Mouse (Mus musculus) kidney, embryonic 14.5 days (tissue): Measurements from ENCODE around the gene Cdk5rap2. TPM values are rescaled to one million over a fixed set of nuclear protein-coding genes. Genes with fewer than 3 reads are reported as not detected.

Experiments
- ATAC-seq: fragments of 200-750 bp; cut with Nextera tagmentation; 2 replicates; pipeline ENCODE4 v1.8.0; 2017; ENCODE audit warnings: moderate number of reproducible peaks, mild to moderate bottlenecking, moderate TSS enrichment, moderate library complexity; ENCODE audit not compliant: low FRiP score, low TSS enrichment
- H3K27ac ChIP-seq: fragments of 300-500 bp; sonication (generic); 2 replicates; pipeline ENCODE4 v1.5.1; 2014; ENCODE audit warnings: low read depth, mild to moderate bottlenecking, low read length, moderate library complexity, mixed read lengths
- H3K27me3 ChIP-seq: fragments of 300-500 bp; sonication (generic); 2 replicates; pipeline ENCODE4 v1.6.1; 2014; ENCODE audit warnings: mild to moderate bottlenecking, low read length; ENCODE audit not compliant: control insufficient read depth, insufficient read depth
- H3K36me3 ChIP-seq: fragments of 300-500 bp; sonication (generic); 2 replicates; pipeline ENCODE4 v1.6.1; 2014; ENCODE audit warnings: low read length, mixed read lengths; ENCODE audit not compliant: control insufficient read depth, insufficient read depth
- H3K4me1 ChIP-seq: fragments of 300-500 bp; sonication (generic); 2 replicates; pipeline ENCODE4 v1.6.1; 2014; ENCODE audit warnings: low read length, mixed read lengths; ENCODE audit not compliant: control insufficient read depth, insufficient read depth
- H3K4me2 ChIP-seq: fragments of 300-500 bp; sonication (generic); replicated peaks from 2 replicates; pipeline ENCODE4 v1.6.1; 2014; ENCODE audit warnings: low read depth, mild to moderate bottlenecking, low read length
- H3K4me3 ChIP-seq: fragments of 300-500 bp; sonication (generic); 2 replicates; pipeline ENCODE4 v1.5.1; 2014; ENCODE audit warnings: mild to moderate bottlenecking, low read length
- H3K9ac ChIP-seq: fragments of 300-500 bp; sonication (generic); 2 replicates; pipeline ENCODE4 v1.6.1; 2014; ENCODE audit warnings: low read depth, mild to moderate bottlenecking, low read length, moderate library complexity
- H3K9me3 ChIP-seq: fragments of 300-500 bp; sonication (generic); 2 replicates; pipeline ENCODE4 v1.6.1; 2016; ENCODE audit warnings: low read length; ENCODE audit not compliant: control insufficient read depth
- WGBS: fragments of 180-500 bp; shearing (Covaris S2); extraction: QIAGEN DNeasy Blood & Tissue Kit; methylation state at CpG from one replicate; pipeline ENCODE4 v1.1.7; 2014; 5-methylcytosine and 5-hydroxymethylcytosine counted together
- polyA plus RNA-seq: library from polyadenylated mRNA; unstranded; fragments of >200 nt; fragmentation: Nextera tagmentation; extraction: Ambion mirVana; gene quantifications from 2 replicates; pipeline ENCODE4 v1.2.1, GENCODE M21; 2014

Cdk5rap2 gene
- 16.4 and 22.2 TPM in 2 replicates for polyA plus RNA-seq

DNA sequence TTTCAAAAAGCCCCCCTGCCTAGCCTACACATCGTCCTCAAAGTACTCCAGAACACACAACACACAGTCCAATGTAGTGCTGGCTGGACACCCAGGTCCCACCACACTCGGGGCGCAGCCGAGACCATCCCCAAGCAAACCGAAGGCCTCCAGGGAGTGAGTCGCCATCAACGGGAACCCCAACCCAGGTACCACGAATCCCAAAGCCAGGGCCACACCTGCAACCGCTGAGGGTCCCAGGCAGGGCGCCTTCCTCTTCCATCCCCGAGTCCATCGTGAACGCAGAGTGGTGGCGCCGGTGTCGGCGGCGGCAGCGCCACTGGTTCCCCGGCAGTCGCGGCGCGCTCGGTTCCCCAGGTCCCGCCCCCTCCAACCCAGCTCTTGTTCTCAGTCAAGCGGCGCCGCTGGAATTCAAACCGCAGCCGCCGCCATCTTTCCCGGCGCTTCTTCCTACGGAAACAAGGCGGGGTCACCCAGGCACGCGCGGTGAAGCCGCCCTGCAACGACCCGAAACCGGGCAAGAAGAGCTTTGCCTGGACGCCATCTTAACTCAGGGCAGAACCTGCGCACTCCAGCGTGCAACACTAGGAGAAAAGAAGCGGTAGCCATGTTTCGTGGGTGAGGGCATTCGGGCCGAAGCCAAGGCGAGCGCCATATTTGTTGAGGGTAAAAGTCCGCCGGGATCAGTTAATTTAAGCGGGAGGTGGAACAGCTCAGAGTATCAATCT lies at the start of gene Cdk5rap2:
Gene Cdk5rap2 (minus strand): TSS at position 450 of the 728 bp plus-strand sequence.
- peak; percentile 99 for ATAC-seq
- Histone ChIP-seq H3K27ac (peak within 1 kb of the TSS; percentile 59; the same call in 1 of the 2 replicates), H3K36me3 (no peaks in the 10 kb centered on the region), H3K4me2 (peak within 1 kb of the TSS; percentile 65), H3K9me3 (no peaks in the 10 kb centered on the region), H3K4me3 (peak within 1 kb of the TSS; percentile 78), H3K27me3 (no peaks in the 10 kb centered on the region), H3K4me1 (peaks cover 11% of the 10 kb centered on the region), H3K9ac (peak within 1 kb of the TSS; percentile 82)
- WGBS, result under 1% methylated on average over 54 of the region's 55 CpGs

DNA sequence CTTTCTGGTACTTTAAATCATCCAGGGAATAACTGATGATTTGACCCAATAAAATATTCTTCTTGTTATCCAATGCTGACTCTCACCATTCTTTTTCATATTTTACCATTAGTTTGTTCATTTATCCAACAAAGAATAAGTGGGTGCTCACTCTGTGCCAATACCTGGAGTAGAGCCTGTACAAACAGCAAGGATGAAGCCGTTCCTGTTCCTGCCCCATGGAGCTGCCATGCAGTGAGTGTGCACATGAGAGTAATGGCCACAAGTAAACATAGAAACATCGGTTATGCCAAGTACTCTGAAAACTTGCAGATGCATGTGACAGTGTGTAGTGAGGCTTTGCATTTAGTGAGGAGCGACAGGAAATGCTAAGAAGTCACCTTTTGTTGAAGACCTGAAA lies 41.9 kb upstream of the Cdk5rap2 start:
- H3K27me3 ChIP-seq, result no peaks in the 10 kb centered on the region
- H3K36me3 ChIP-seq, result no peaks in the 10 kb centered on the region
- no peaks in the 10 kb centered on the region for H3K9me3 ChIP-seq
- 93% methylated on average over 3 of the region's 3 CpGs for WGBS
- no peak for ATAC-seq
- no peak overlapping the region for H3K9ac ChIP-seq
- H3K4me2 ChIP-seq, result no peak overlapping the region
- no peak overlapping the region for H3K4me3 ChIP-seq
- H3K4me1 ChIP-seq, result no peaks in the 10 kb centered on the region
- no peak overlapping the region for H3K27ac ChIP-seq

DNA sequence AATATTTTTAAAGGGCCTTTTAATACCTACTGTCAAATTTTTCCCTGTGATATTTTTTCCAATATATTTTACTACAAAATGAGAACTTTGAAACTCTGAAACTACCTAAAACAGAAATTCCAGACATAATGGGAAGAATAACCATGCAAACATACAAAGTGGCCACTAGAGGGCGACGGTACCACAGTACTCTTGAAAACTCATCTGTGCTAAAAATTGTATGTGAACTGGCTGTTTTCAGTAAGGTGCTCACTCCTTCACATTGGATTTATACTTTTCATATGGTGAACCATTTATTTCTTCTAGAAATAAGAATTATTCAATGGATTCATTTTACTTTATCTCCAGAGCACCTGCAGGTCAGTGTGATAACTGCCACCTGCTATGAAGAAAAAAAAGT lies 41.5 kb upstream of the Cdk5rap2 start:
- no peak for ATAC-seq
- Histone ChIP-seq H3K9ac (no peak overlapping the region), H3K27ac (no peak overlapping the region), H3K4me2 (no peak overlapping the region), H3K4me3 (no peak overlapping the region), H3K36me3 (no peaks in the 10 kb centered on the region), H3K4me1 (no peaks in the 10 kb centered on the region), H3K27me3 (no peaks in the 10 kb centered on the region), H3K9me3 (no peaks in the 10 kb centered on the region)
- WGBS, result 0% methylated on average over 2 of the region's 2 CpGs

DNA sequence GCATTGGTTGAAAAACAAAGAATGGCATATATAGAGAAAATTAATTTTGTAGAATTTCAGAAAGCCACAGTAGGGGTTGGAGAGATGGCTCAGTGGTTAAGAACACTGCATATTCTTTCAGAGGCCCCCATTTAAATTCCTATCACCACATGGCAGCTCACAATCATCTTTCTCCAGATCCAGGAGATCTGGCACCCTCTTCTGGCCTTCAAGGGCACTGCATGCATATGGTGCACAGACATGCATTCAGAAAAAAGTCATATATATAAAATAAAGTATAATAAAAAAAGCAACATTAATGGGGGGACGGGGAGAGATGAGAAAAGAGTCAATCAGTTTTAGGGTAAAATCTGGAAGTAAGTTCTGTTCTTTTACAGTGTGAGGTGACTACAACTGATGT lies 39.4 kb upstream of the Cdk5rap2 start:
- H3K27me3 ChIP-seq, result no peaks in the 10 kb centered on the region
- H3K4me3 ChIP-seq, result no peak overlapping the region
- H3K36me3 ChIP-seq, result no peaks in the 10 kb centered on the region
- no peak overlapping the region for H3K4me2 ChIP-seq
- H3K27ac ChIP-seq, result no peak overlapping the region
- WGBS, result 95% methylated on average over 1 of the region's 1 CpGs
- H3K4me1 ChIP-seq, result no peaks in the 10 kb centered on the region
- no peak for ATAC-seq
- no peaks in the 10 kb centered on the region for H3K9me3 ChIP-seq
- no peak overlapping the region for H3K9ac ChIP-seq

GRCm38 (mm10) chr4:70446774-70447173 lies 36.5 kb upstream of the Cdk5rap2 start:
- H3K27me3 ChIP-seq, result no peaks in the 10 kb centered on the region
- no peak for ATAC-seq
- no peak overlapping the region for H3K27ac ChIP-seq
- H3K4me3 ChIP-seq, result no peak overlapping the region
- H3K4me2 ChIP-seq, result no peak overlapping the region
- no peaks in the 10 kb centered on the region for H3K36me3 ChIP-seq
- WGBS, result 89% methylated on average over 3 of the region's 3 CpGs
- no peaks in the 10 kb centered on the region for H3K4me1 ChIP-seq
- no peaks in the 10 kb centered on the region for H3K9me3 ChIP-seq
- H3K9ac ChIP-seq, result no peak overlapping the region

DNA sequence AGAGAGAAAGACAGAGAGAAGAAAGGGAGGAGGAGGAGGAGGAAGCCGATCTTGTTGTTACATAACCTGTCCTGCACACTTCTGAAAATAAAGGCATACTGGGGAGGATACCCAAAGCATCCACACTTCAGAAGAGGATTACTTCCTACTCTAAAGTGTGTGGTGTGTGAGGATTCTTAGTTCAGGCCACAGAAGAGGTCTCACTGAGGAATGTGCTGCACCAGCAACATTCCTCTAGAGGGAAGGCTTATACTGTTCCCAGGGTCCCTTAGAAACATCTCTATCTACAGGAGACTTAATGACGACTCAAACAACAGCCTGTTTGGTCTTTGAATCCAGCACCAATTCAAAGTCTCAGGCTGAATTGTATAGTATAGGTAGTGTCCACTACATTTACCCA lies 10.0 kb upstream of the Cdk5rap2 start:
- no peak overlapping the region for H3K4me2 ChIP-seq
- no peak overlapping the region for H3K27ac ChIP-seq
- H3K9me3 ChIP-seq, result no peaks in the 10 kb centered on the region
- WGBS, result 76% methylated on average over 2 of the region's 2 CpGs
- no peak overlapping the region for H3K4me3 ChIP-seq
- ATAC-seq, result no peak
- H3K36me3 ChIP-seq, result no peaks in the 10 kb centered on the region
- H3K9ac ChIP-seq, result no peak overlapping the region
- H3K4me1 ChIP-seq, result no peaks in the 10 kb centered on the region
- H3K27me3 ChIP-seq, result no peaks in the 10 kb centered on the region

- Histone ChIP-seq H3K4me1 (peaks cover 6% of the 10 kb centered on the region; the same call in 1 of the 2 replicates), H3K4me3 (no peak overlapping the region), H3K27me3 (no peaks in the 10 kb centered on the region), H3K9ac (no peak overlapping the region), H3K9me3 (no peaks in the 10 kb centered on the region), H3K27ac (no peak overlapping the region), H3K36me3 (no peaks in the 10 kb centered on the region), H3K4me2 (no peak overlapping the region)
- 71% methylated on average over 2 of the region's 2 CpGs for WGBS
- no peak for ATAC-seq
These were observed 1.9 kb upstream of the Cdk5rap2 start for GRCm38 (mm10) chr4:70412126-70412525.

GRCm38 (mm10) chr4:70409456-70409855 lies 787 bp downstream of the Cdk5rap2 start:
- no peak for ATAC-seq
- Histone ChIP-seq H3K9ac (peak overlapping the region; percentile 82), H3K36me3 (no peaks in the 10 kb centered on the region), H3K9me3 (no peaks in the 10 kb centered on the region), H3K4me3 (peak overlapping the region; percentile 78), H3K27ac (no peak overlapping the region), H3K4me1 (peaks cover 11% of the 10 kb centered on the region), H3K4me2 (peak overlapping the region; percentile 65), H3K27me3 (no peaks in the 10 kb centered on the region)
- WGBS, result 20% methylated on average over 9 of the region's 9 CpGs

DNA sequence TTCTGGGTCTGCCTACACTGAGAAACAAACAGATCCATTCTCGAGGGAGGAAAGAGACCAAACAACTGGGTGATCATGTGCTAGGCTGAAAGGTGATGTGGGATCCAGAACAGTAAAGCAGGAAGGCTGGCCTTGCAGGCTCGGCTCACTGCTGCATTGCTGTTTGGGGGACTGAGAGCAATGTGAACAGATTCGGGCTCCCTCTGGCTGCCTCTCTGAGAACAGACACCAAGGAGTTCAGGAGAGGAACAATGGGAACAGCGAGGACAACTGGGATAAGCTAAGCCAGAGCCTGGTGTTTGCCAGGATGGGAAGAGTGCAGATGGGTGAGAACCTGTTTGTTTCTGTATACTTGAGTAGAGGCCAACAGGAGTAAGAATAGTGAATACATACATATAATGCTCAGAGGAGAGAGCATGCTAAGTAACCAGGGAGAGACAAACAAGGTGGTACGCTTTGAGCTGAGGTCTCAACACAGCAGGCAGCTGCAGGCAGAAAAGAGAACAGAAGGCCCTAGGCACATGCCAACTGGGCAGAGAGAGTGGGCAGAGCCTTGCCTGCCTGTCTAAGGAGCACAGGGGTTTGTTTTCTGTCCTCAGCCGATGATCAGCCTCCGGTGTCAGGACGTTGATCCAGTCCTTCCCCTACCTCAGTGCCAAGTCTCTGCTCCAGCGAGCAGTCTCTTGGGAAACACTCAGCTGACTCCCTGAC lies 8.0 kb downstream of the Cdk5rap2 start:
- ATAC-seq, result peak; percentile 59; the same call in 1 of the 2 replicates
- WGBS, result 70% methylated on average over 9 of the region's 9 CpGs

More for the DNA sequence above, 8.0 kb downstream of the Cdk5rap2 start:
- no peak overlapping the region for H3K27ac ChIP-seq
- no peaks in the 10 kb centered on the region for H3K9me3 ChIP-seq
- no peak overlapping the region for H3K4me2 ChIP-seq
- peaks cover 41% of the 10 kb centered on the region for H3K36me3 ChIP-seq
- H3K4me1 ChIP-seq, result peaks cover 5% of the 10 kb centered on the region; the same call in 1 of the 2 replicates
- no peaks in the 10 kb centered on the region for H3K27me3 ChIP-seq
- no peak overlapping the region for H3K9ac ChIP-seq
- no peak overlapping the region for H3K4me3 ChIP-seq
